Mouse (Mus musculus) neural tube, embryonic 15.5 days (tissue): ENCODE data around the gene Glp2r. TPM values are rescaled to one million over a fixed set of nuclear protein-coding genes. Genes with fewer than 3 reads are reported as not detected.

Source experiments
- ATAC-seq: fragments of 200-750 bp; cut with Nextera tagmentation; 2 replicates; pipeline ENCODE4 v1.8.0; 2017; ENCODE audit warnings: mild to moderate bottlenecking, moderate TSS enrichment, moderate library complexity; ENCODE audit not compliant: low FRiP score
- H3K27ac ChIP-seq: fragments of 300-500 bp; sonication (generic); replicated peaks from 2 replicates; pipeline ENCODE4 v1.5.1; 2015; ENCODE audit warnings: mild to moderate bottlenecking, inconsistent platforms
- H3K27me3 ChIP-seq: fragments of 300-500 bp; sonication (generic); replicated peaks from 2 replicates; pipeline ENCODE4 v1.6.1; 2015; ENCODE audit warnings: inconsistent platforms
- H3K36me3 ChIP-seq: fragments of 300-500 bp; sonication (generic); 2 replicates; pipeline ENCODE4 v1.6.1; 2015; ENCODE audit warnings: inconsistent platforms
- H3K4me1 ChIP-seq: fragments of 300-500 bp; sonication (generic); 2 replicates; pipeline ENCODE4 v1.6.1; 2015; ENCODE audit warnings: inconsistent platforms
- H3K4me2 ChIP-seq: fragments of 300-500 bp; sonication (generic); 2 replicates; pipeline ENCODE4 v1.6.1; 2015; ENCODE audit warnings: inconsistent platforms, mild to moderate bottlenecking, moderate library complexity
- H3K4me3 ChIP-seq: fragments of 300-500 bp; sonication (generic); replicated peaks from 2 replicates; pipeline ENCODE4 v1.5.1; 2015; ENCODE audit warnings: mild to moderate bottlenecking, inconsistent platforms
- H3K9ac ChIP-seq: fragments of 300-500 bp; sonication (generic); replicated peaks from 2 replicates; pipeline ENCODE4 v1.6.1; 2015; ENCODE audit warnings: mild to moderate bottlenecking, inconsistent platforms
- H3K9me3 ChIP-seq: fragments of 300-500 bp; sonication (generic); replicated peaks from 2 replicates; pipeline ENCODE4 v1.6.1; 2016; ENCODE audit warnings: inconsistent platforms
- WGBS: fragments of 180-500 bp; shearing (Covaris S2); methylation state at CpG from one replicate; pipeline ENCODE4 v1.1.7; 2015; ENCODE audit warnings: mixed read lengths; 5-methylcytosine and 5-hydroxymethylcytosine counted together
- polyA plus RNA-seq: library from polyadenylated mRNA; unstranded; fragments of >200 nt; fragmentation: Nextera tagmentation; extraction: Ambion mirVana; gene quantifications from 2 replicates; pipeline ENCODE4 v1.2.1, GENCODE M21; 2015

Gene Glp2r
- polyA plus RNA-seq, 1 experiment from 2014 or later = not detected

DNA sequence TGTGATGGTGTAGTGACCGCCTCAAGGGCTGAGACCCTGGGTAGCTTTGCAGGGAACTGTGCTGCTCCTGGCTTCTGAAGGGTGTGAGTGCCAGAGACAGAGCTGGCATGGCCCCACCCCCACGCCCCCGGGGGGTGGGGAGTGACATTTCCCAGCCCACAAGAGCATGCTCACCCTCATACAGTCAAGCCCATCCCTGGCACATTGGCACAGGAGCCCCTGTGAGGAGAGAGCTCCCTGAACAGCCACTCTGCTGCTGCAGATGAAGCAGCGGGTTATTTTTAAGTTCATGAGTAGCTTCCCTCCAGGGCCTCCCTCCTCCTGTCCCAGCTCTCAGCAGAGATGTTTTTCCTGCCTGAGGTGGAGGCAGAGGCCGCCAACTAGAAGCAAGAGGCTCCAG is 98.8 kb downstream of the Glp2r start:
- ATAC-seq = no peak

DNA sequence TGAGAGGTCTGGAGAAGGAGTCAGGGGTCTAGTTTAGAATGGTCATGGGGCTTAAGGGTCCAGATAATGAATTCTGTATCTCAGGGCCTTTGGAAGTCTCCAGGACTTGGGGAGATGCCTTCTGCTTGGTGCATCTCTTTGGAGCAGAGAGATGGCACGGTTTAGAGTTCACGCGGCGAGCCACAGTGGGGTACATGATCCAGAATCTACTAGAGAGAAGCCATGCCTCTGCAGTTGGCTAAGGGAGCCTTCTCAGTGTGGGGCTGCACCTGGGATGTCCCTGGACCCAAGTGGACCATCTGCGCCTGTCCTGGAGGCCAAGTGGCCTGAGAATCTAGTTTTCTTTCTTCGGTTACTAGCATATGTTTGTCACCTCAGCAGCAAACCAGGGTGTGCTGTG is 100.9 kb downstream of the Glp2r start:
- H3K27ac ChIP-seq = no peak overlapping the region
- no peaks in the 10 kb centered on the region for H3K36me3 ChIP-seq
- H3K4me2 ChIP-seq = no peak overlapping the region
- H3K9me3 ChIP-seq = no peaks in the 10 kb centered on the region
- peaks cover 8% of the 10 kb centered on the region for H3K4me1 ChIP-seq
- ATAC-seq = no peak
- H3K9ac ChIP-seq = no peak overlapping the region
- H3K4me3 ChIP-seq = no peak overlapping the region
- WGBS = 97% methylated on average over 6 of the region's 6 CpGs
- H3K27me3 ChIP-seq = no peaks in the 10 kb centered on the region

More for the DNA sequence above, 98.8 kb downstream of the Glp2r start:
- Histone ChIP-seq H3K27ac (no peak overlapping the region), H3K9me3 (no peaks in the 10 kb centered on the region), H3K9ac (no peak overlapping the region), H3K4me1 (peaks cover 8% of the 10 kb centered on the region), H3K4me2 (no peak overlapping the region), H3K4me3 (no peak overlapping the region), H3K27me3 (no peaks in the 10 kb centered on the region), H3K36me3 (no peaks in the 10 kb centered on the region)
- WGBS = 81% methylated on average over 5 of the region's 5 CpGs

DNA sequence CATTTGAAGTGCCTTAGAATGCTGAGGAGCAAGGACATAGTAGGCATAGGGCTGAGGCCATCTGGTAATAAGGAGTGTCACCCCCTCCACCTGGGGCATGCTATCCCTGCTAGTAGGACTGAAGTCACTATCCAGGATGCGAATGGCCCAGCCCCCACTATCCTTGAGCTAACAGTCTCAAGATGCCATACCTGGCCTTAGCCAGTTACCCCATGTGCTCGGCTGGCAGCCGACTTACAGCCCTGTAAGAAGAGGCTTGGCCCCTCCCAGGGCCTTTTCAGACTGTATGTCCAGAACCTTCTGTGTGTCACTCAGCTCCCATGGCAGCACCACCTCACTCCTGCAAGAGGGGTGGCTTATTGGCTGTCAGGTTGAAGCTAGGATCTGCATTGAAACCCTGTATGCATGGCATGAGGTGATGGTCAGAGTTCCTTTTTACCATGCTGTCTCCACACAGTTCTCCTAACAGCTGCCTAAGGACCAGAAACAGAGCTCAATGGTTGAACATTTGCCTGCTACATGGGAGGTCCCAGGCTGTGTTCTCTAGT is 102.4 kb downstream of the Glp2r start:
- H3K27ac ChIP-seq = no peak overlapping the region
- H3K27me3 ChIP-seq = no peaks in the 10 kb centered on the region
- 94% methylated on average over 3 of the region's 3 CpGs for WGBS
- H3K4me2 ChIP-seq = no peak overlapping the region
- H3K4me1 ChIP-seq = peaks cover 17% of the 10 kb centered on the region
- no peak for ATAC-seq
- no peak overlapping the region for H3K4me3 ChIP-seq
- H3K36me3 ChIP-seq = no peaks in the 10 kb centered on the region
- H3K9me3 ChIP-seq = no peaks in the 10 kb centered on the region
- no peak overlapping the region for H3K9ac ChIP-seq

DNA sequence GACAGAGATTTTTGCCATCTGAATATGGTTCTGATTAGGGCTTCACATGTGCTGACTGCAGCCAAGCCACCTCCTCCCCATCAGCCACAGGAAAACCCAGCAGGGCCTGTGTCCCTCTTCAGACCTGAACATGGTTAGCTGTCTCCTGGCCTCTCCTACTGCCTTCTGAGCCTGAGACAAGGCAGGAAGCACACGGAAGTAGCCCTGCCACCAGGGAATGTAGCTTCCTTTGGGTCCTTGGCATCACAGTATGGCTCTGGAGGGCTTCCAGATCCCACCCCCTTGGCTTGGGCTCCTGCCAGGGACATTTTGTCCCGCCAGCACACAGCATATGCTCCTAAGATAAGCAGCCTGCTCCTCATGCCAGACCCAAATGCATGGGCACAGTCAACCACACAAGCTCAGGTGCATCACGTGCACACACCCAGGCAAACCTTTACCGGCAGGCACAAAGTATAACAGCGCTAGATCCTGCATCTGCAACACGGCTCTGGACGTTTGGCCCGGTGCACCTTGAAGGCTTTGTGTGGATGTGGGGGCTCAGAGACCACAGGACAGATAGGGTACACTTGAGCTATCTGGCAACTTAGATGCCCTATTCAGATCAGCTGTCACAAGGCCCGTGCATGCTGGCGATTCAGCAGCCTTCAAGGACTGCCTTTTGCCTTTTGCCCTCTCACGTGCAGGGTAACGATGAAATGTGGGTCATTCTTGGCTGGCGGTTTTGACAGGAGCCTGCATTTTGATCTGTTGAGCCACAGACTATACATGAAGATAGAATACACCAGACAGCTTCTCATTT is 103.2 kb downstream of the Glp2r start:
- peak; percentile 22; the same call in 1 of the 2 replicates for ATAC-seq
- peaks cover 17% of the 10 kb centered on the region for H3K4me1 ChIP-seq
- H3K36me3 ChIP-seq = no peaks in the 10 kb centered on the region
- no peaks in the 10 kb centered on the region for H3K9me3 ChIP-seq
- H3K4me3 ChIP-seq = no peak overlapping the region
- no peak overlapping the region for H3K9ac ChIP-seq
- no peak overlapping the region for H3K4me2 ChIP-seq
- no peak overlapping the region for H3K27ac ChIP-seq
- no peaks in the 10 kb centered on the region for H3K27me3 ChIP-seq
- 80% methylated on average over 13 of the region's 13 CpGs for WGBS

DNA sequence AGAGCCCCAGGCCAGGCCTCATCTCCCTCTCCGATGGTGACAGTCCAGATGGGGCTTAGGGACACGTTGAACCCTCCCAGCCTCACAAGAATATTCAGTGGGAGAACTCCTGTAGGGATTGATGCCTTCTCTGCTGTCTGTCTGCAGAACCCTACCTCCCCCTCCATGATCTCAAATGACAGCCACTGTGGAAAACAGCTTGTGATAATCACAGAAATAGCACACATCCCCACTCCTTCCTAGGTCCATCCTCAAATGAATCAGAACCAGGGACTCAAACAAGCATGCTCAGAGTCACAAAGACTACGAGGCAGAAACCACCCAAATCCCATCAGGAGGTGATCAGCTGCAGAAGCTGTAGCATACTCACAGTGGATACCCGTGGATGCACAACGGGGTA is 104.8 kb downstream of the Glp2r start:
- H3K36me3 ChIP-seq = no peaks in the 10 kb centered on the region
- H3K27ac ChIP-seq = no peak overlapping the region
- peaks cover 17% of the 10 kb centered on the region for H3K4me1 ChIP-seq
- H3K9ac ChIP-seq = no peak overlapping the region
- no peaks in the 10 kb centered on the region for H3K27me3 ChIP-seq
- no peak overlapping the region for H3K4me2 ChIP-seq
- no peaks in the 10 kb centered on the region for H3K9me3 ChIP-seq
- 89% methylated on average over 5 of the region's 5 CpGs for WGBS
- no peak overlapping the region for H3K4me3 ChIP-seq
- ATAC-seq = no peak

DNA sequence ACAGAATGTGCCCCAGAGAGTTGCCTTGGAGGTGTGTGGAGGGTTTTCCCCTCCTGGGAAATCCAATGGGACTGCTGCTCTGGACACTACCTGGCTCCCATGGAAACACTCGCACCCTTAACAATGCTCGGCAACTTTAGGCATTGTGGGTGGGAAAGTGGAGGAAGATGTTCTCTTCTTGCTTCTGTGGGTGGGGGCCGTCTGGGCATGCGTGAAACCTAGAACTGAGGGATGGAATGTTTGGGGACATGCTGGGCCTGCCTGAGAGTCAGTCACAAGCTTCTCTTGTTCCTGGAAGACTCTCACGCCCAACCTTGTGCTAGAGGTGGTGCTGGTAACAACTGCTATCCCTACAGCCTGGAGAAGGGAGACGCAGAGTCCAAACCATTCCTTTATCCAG is 106.0 kb downstream of the Glp2r start:
- Histone ChIP-seq H3K4me2 (no peak overlapping the region), H3K27ac (peak overlapping the region; percentile 73), H3K27me3 (no peaks in the 10 kb centered on the region), H3K36me3 (no peaks in the 10 kb centered on the region), H3K9ac (no peak overlapping the region), H3K4me3 (no peak overlapping the region), H3K9me3 (no peaks in the 10 kb centered on the region), H3K4me1 (peaks cover 17% of the 10 kb centered on the region)
- 86% methylated on average over 6 of the region's 6 CpGs for WGBS
- ATAC-seq = no peak

DNA sequence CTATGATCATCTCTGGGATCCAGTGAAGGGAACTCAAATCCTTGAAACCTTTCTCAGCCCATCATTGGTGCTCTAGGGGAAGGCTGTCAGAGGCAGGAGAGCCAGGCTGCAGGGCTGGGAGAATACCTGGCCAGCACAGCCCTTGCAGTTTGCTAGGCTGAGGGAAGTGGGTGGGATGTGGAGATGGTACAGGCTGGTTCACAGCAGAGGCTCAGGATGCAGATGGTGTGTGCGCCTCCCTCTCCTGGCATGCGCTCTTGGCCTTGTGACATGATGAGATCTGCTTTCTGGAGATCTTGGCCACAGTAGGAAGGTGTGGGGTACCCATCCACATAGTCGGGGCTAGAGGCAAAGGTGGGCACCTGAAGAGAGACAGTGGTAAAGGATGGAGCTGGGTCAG is 106.7 kb downstream of the Glp2r start:
- H3K4me3 ChIP-seq = no peak overlapping the region
- H3K4me1 ChIP-seq = peaks cover 17% of the 10 kb centered on the region
- peak overlapping the region; percentile 73 for H3K27ac ChIP-seq
- H3K36me3 ChIP-seq = no peaks in the 10 kb centered on the region
- H3K9ac ChIP-seq = no peak overlapping the region
- ATAC-seq = no peak
- H3K4me2 ChIP-seq = no peak overlapping the region
- no peaks in the 10 kb centered on the region for H3K9me3 ChIP-seq
- 86% methylated on average over 3 of the region's 3 CpGs for WGBS
- H3K27me3 ChIP-seq = no peaks in the 10 kb centered on the region

DNA sequence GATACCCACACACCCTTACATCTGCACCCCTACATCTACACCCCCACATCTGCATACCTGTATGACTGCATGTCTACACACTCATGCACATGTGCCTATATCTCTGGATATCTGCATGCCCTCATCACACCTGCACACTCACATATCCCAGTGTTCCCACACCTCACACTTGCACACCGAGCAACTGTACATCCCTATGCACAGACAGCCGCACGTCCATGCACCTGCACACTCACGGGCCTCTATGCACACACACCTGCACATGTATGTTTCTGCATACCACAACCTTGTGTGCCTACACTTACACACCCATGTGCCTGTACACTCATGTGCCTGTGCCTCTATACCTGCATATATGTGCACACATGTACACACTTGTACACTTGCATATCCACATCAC is 107.5 kb downstream of the Glp2r start:
- Histone ChIP-seq H3K27me3 (no peaks in the 10 kb centered on the region), H3K4me3 (no peak overlapping the region), H3K4me2 (no peak overlapping the region), H3K36me3 (no peaks in the 10 kb centered on the region), H3K9me3 (no peaks in the 10 kb centered on the region), H3K27ac (0 out of 2 replicates have a peak overlapping the region, but pooled peaks have one; percentile 4), H3K9ac (no peak overlapping the region), H3K4me1 (peaks cover 17% of the 10 kb centered on the region)
- 98% methylated on average over 4 of the region's 4 CpGs for WGBS
- ATAC-seq = no peak

DNA sequence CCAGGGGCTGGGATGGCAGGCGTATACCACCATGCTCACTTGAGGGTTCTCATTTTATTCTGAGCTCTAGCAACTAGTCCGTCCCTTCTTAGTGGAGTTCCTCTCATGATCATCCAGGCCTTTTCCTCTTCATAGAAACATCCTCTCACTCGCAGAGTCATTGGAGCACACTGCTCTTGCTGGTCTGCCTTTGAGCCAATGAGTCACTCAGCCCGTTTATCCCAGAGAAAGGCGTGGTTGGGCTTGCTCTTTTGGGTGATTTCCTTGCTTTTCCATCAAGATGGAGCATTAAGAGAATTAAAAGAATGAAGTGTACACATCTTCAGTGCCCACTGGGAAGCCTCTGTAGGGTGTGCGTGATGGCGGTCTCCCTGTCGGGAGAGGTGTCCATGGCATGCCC is 109.5 kb downstream of the Glp2r start:
- no peak for ATAC-seq

DNA sequence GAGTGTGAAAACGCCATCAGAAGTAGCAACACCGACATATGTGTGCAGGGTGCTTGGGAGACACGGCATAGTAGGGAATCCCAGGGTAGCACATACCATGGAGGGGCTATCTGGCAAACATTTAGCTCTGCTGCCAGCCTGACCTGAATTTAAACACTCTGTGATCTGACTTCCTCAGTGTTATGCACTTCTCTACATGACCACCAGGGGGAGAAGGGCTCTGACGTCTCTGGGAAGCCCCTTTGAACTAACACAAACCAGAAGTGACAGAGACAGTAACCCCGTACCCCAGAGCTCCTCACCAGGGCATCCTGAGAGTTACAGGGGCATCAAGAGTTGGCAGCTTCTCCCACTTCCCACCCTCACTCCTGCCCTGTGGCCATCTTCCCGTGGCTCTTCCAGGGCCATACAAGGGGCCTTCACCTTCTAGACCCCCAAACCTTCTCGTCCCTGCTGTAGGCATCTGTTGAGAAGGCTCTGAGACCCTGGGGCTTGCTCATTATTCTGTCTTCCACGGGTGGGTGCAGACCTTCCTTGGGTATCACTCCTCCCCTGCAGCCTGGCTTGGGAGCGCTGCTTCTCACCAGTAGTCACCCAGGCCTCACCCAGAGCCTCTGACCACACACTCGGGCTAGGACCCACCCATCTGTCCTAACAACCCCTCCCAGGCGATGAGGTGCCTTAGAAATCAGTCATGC is 113.1 kb downstream of the Glp2r start:
- ATAC-seq = 0 out of 2 replicates have a peak, but pooled peaks have one; percentile 8
- Histone ChIP-seq H3K27me3 (no peaks in the 10 kb centered on the region), H3K36me3 (no peaks in the 10 kb centered on the region), H3K4me2 (no peak overlapping the region), H3K4me1 (peaks cover 15% of the 10 kb centered on the region), H3K27ac (no peak overlapping the region), H3K9ac (no peak overlapping the region), H3K9me3 (no peaks in the 10 kb centered on the region), H3K4me3 (no peak overlapping the region)
- WGBS = 47% methylated on average over 11 of the region's 11 CpGs

More for the DNA sequence above, 109.5 kb downstream of the Glp2r start:
- no peaks in the 10 kb centered on the region for H3K27me3 ChIP-seq
- no peak overlapping the region for H3K9ac ChIP-seq
- no peak overlapping the region for H3K27ac ChIP-seq
- peaks cover 12% of the 10 kb centered on the region for H3K4me1 ChIP-seq
- H3K4me3 ChIP-seq = no peak overlapping the region
- H3K9me3 ChIP-seq = no peaks in the 10 kb centered on the region
- no peak overlapping the region for H3K4me2 ChIP-seq
- H3K36me3 ChIP-seq = no peaks in the 10 kb centered on the region
- 87% methylated on average over 8 of the region's 8 CpGs for WGBS

DNA sequence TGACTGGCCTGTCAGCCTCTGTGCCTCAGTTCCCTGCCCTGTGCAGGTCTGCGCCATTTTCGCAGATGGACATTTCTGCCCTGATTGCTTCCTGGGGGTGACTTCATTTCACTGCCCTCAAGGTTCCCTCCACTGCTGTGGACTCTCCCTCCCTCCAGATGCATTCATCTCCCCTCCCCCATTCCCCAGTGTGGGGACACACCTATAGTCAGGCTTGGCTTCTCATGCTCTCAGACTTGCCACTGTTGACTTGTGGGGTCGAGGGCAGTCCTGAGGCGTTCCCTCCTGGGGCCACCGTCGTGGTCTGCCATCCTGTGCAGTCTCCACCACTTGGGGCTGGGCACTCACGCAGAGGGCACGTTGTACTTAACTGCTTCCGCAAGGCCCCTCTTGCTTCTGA is 114.1 kb downstream of the Glp2r start:
- Histone ChIP-seq H3K9ac (no peak overlapping the region), H3K27me3 (no peaks in the 10 kb centered on the region), H3K27ac (no peak overlapping the region), H3K36me3 (no peaks in the 10 kb centered on the region), H3K4me3 (no peak overlapping the region), H3K4me2 (no peak overlapping the region), H3K4me1 (peaks cover 23% of the 10 kb centered on the region), H3K9me3 (no peaks in the 10 kb centered on the region)
- ATAC-seq = no peak
- WGBS = 84% methylated on average over 9 of the region's 9 CpGs

DNA sequence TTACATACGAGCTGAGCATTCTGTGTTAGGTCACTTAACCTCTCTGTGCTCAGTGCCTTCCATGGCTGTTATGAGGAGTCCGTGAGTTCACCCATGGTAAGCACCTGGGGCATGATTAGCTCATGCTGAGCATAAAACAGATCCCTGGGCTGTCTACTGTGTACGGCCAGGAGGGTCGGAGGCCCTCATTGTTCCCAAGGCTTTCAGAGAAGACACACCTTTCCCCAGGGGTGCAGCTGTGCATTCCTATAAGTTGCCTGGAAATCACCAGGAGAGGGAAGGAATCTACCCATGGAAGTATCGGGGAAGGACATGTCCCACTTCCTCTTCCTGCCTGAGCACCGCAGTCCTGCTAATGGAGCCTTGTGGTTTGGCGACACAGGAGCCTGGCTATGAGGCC is 114.6 kb downstream of the Glp2r start:
- no peaks in the 10 kb centered on the region for H3K9me3 ChIP-seq
- ATAC-seq = no peak
- no peak overlapping the region for H3K9ac ChIP-seq
- H3K27ac ChIP-seq = no peak overlapping the region
- no peaks in the 10 kb centered on the region for H3K27me3 ChIP-seq
- no peaks in the 10 kb centered on the region for H3K36me3 ChIP-seq
- no peak overlapping the region for H3K4me2 ChIP-seq
- WGBS = 84% methylated on average over 7 of the region's 7 CpGs
- peaks cover 23% of the 10 kb centered on the region for H3K4me1 ChIP-seq
- no peak overlapping the region for H3K4me3 ChIP-seq
